Mouse (Mus musculus): ENCODE results near the gene Cirbp. TPM values are rescaled to one million over a fixed set of nuclear protein-coding genes. Genes with fewer than 3 reads are reported as not detected.

The Cirbp gene
- polyA plus RNA-seq, 1 experiment from 2014 or later, result 345 TPM

DNA sequence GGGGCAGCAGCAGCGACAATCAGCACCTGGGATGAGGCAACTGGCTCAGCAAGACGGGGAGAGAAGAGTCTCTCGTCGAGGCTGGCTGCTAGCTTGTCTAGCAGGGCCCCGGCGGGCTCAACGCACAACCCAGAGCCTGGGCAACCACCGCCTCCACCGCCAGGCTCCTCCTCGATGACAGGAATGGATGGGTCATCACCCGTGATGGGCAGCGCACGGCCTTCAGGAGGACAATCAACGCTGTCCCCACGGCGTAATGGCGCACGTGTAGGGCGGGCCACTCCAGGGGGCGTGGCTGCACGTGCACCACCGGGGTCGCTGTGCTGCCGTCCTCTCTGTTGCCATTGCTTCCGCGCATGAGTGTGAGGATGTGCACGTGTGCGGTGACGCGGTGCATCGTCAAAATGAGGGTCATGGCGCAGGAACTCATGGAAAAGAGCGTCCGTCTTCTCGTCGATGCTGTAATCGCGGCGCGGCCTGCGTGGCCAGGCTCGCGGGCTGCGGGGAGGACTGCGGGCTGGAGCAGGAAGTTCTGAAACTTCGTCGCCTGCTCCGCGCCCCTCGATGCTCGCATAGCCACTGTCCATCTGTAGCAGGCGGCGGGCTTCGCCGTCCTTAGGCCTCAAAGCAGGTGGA, 34.4 kb upstream of the Cirbp start:
- WGBS, result 14% methylated on average over 55 of the region's 55 CpGs
- H3K9me3 ChIP-seq (replicated peaks), result no peaks in the 10 kb centered on the region
- H3K4me3 ChIP-seq (replicated peaks), result peak overlapping the region; percentile 1; the same call in 1 of the 2 replicates
- peak overlapping the region; percentile 24 for H3K4me2 ChIP-seq
- peak; percentile 74 for ATAC-seq (ENCODE audit: low FRiP score)
- peak overlapping the region; percentile 11; the same call in 1 of the 2 replicates for H3K9ac ChIP-seq (replicated peaks)
- H3K4me1 ChIP-seq, result peaks cover 25% of the 10 kb centered on the region
- no peaks in the 10 kb centered on the region for H3K27me3 ChIP-seq (replicated peaks)
- peaks cover 94% of the 10 kb centered on the region for H3K36me3 ChIP-seq
- peak overlapping the region; percentile 35; the same call in 1 of the 2 replicates for H3K27ac ChIP-seq (replicated peaks)

DNA sequence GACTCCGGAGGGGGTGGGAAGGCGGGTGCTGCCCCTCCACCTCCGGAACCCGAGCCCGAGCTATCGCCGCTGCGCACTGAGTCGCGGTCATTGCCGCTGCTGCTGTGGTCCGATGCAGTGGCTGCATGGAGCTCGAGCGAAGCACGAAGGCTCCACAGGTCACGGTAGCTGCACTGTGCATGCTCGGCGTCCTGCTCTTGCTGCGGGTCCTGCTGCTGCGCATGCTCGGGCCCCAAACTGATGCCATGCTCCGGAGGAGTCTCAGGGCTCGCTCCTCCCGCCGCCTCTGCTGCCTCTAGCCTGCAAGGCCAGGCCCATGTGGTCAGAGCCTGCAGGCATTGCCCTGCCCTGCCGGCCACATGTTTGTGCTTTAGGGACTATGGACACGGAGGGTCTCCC, 33.8 kb upstream of the Cirbp start:
- Histone ChIP-seq H3K9ac (replicated peaks) (no peak overlapping the region), H3K27ac (replicated peaks) (0 out of 2 replicates have a peak overlapping the region, but pooled peaks have one; percentile 35), H3K9me3 (replicated peaks) (no peaks in the 10 kb centered on the region), H3K36me3 (peaks cover 90% of the 10 kb centered on the region), H3K4me1 (peaks cover 30% of the 10 kb centered on the region), H3K27me3 (replicated peaks) (no peaks in the 10 kb centered on the region), H3K4me2 (peak overlapping the region; percentile 24), H3K4me3 (replicated peaks) (peak overlapping the region; percentile 1; the same call in 1 of the 2 replicates)
- 38% methylated on average over 27 of the region's 27 CpGs for WGBS
- ATAC-seq (ENCODE audit: low FRiP score), result peak; percentile 16; the same call in 1 of the 2 replicates

DNA sequence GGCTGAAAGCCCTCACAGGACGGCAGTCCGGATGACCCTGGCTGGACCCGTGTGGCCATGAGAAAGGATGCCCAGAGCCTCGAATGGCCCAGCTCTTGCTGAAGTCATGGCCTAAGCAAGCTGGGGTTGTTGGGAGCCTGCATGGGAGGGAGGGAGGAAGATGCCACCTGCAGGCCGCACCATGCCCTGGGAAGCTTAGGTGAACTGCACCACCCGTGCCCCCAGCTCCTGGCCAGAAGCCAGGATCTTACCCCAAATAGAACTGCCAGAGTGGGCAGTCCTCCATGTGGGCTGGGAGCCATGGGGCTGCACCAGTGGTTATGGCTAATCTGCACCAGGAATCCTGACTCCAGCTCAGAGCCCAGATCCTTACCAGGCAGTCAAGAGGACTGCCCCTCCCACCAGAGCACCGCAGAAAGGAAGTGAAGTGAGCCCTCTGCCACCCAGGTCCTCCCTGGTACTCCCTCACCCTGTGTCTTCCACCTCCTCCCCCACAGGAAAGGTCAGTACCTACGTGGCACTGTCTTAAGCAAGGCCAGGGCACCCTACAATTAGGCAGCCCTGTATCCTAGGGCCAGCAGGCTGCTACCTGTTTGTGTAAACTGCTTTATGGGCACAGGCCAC, 32.4 kb upstream of the Cirbp start:
- no peak for ATAC-seq (ENCODE audit: low FRiP score)
- peaks cover 78% of the 10 kb centered on the region for H3K36me3 ChIP-seq
- H3K27ac ChIP-seq (replicated peaks), result no peak overlapping the region
- H3K9me3 ChIP-seq (replicated peaks), result no peaks in the 10 kb centered on the region
- 73% methylated on average over 8 of the region's 8 CpGs for WGBS
- no peak overlapping the region for H3K4me2 ChIP-seq
- no peak overlapping the region for H3K4me3 ChIP-seq (replicated peaks)
- no peak overlapping the region for H3K9ac ChIP-seq (replicated peaks)
- peaks cover 44% of the 10 kb centered on the region for H3K4me1 ChIP-seq
- no peaks in the 10 kb centered on the region for H3K27me3 ChIP-seq (replicated peaks)

DNA sequence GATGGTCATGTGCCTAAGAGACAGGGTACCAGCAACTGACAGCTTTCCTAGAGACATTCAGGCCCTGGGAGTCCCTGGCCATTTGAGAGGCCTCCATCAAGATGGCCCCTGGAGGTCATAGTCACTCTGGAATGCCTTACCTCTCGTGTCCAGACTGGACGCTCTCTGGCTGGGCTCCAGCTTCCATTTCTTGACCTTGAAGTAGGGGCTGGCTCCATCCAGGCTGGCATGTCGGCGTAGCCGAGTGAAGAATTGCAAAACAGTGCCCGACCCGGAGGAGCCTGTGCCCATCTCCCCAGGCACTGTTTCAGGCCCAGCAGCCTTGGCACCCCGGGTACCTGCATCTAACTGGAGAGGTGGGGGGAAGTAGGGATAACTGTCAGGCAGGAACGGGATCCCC, 31.4 kb upstream of the Cirbp start:
- Histone ChIP-seq H3K27ac (replicated peaks) (no peak overlapping the region), H3K36me3 (peaks cover 67% of the 10 kb centered on the region), H3K27me3 (replicated peaks) (no peaks in the 10 kb centered on the region), H3K4me3 (replicated peaks) (no peak overlapping the region), H3K4me2 (no peak overlapping the region), H3K9ac (replicated peaks) (no peak overlapping the region), H3K4me1 (peaks cover 47% of the 10 kb centered on the region), H3K9me3 (replicated peaks) (no peaks in the 10 kb centered on the region)
- no peak for ATAC-seq (ENCODE audit: low FRiP score)
- 87% methylated on average over 9 of the region's 9 CpGs for WGBS

- H3K4me3 ChIP-seq (replicated peaks), result no peak overlapping the region
- H3K36me3 ChIP-seq, result peaks cover 59% of the 10 kb centered on the region
- no peak for ATAC-seq (ENCODE audit: low FRiP score)
- no peaks in the 10 kb centered on the region for H3K9me3 ChIP-seq (replicated peaks)
- H3K27ac ChIP-seq (replicated peaks), result no peak overlapping the region
- peaks cover 53% of the 10 kb centered on the region for H3K4me1 ChIP-seq
- no peak overlapping the region for H3K9ac ChIP-seq (replicated peaks)
- WGBS, result 84% methylated on average over 10 of the region's 10 CpGs
- no peaks in the 10 kb centered on the region for H3K27me3 ChIP-seq (replicated peaks)
- no peak overlapping the region for H3K4me2 ChIP-seq
Measured at GRCm38 (mm10) chr10:80135161-80135560, 30.6 kb upstream of the Cirbp start.

DNA sequence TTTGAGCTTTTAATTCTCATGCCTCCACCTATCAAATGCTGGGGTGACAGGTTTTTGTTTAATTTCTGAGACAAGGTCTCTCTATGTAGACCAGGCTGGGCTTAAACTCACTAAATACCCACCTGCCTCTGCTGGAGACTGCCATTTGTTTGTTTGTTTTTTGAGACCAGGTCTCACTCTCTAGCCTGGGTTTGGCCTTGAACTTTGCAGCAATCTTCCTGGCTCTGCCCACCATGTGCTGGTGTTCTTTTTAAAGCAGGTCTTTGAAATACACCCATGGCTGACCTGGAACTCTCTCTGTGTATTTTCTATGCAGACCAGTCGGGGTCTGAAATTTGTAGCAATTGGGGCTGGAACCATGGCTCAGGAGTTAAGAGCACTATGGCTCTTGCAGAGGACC, 30.1 kb upstream of the Cirbp start:
- Histone ChIP-seq H3K4me3 (replicated peaks) (no peak overlapping the region), H3K9ac (replicated peaks) (no peak overlapping the region), H3K27me3 (replicated peaks) (no peaks in the 10 kb centered on the region), H3K9me3 (replicated peaks) (no peaks in the 10 kb centered on the region), H3K36me3 (peaks cover 55% of the 10 kb centered on the region), H3K27ac (replicated peaks) (no peak overlapping the region), H3K4me2 (peak overlapping the region; percentile 89; the same call in 1 of the 2 replicates), H3K4me1 (peaks cover 55% of the 10 kb centered on the region)
- WGBS, result 83% methylated on average over 1 of the region's 1 CpGs
- no peak for ATAC-seq (ENCODE audit: low FRiP score)

GRCm38 (mm10) chr10:80136179-80136951, 29.4 kb upstream of the Cirbp start:
- peak overlapping the region; percentile 79 for H3K4me3 ChIP-seq (replicated peaks)
- peak overlapping the region; percentile 97 for H3K27ac ChIP-seq (replicated peaks)
- WGBS, result 18% methylated on average over 49 of the region's 49 CpGs
- H3K9me3 ChIP-seq (replicated peaks), result no peaks in the 10 kb centered on the region
- peaks cover 58% of the 10 kb centered on the region for H3K4me1 ChIP-seq
- peak overlapping the region; percentile 89 for H3K4me2 ChIP-seq
- no peaks in the 10 kb centered on the region for H3K27me3 ChIP-seq (replicated peaks)
- H3K36me3 ChIP-seq, result peaks cover 47% of the 10 kb centered on the region
- no peak for ATAC-seq (ENCODE audit: low FRiP score)
- peak overlapping the region; percentile 76 for H3K9ac ChIP-seq (replicated peaks)

DNA sequence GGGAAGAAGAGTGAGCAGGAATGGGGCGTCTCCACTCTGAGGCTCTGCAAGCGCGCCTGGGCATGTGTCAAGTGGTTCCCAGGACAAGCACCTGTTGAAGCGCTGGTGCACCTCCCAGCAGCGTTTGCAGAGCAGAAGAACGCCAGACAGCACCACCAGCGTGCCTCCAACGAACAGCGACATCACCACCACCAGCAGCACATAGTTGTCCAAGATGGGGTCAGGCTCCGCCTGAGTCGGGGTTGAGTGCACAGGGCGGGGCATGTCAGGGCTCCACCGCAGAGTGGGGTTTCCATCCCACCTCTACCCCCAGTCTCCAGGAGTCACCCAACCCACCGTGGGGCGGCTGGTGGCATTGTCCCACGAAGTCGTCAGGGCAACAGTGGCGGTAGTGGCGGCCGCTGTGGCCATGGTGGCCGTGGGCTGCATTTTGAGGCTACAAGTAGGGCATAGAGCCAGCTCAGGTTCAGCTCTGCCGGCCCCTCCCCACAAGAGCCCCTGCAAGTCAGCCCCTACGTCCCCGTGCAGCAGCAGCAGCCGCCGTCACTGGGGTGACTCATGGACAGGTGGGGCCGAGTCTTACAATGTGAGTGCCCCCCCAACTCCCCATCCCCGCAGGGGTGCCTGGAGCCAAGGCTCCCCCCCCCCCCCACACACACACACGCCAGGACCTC, 28.7 kb upstream of the Cirbp start:
- H3K36me3 ChIP-seq, result peaks cover 40% of the 10 kb centered on the region
- H3K4me1 ChIP-seq, result peaks cover 56% of the 10 kb centered on the region
- ATAC-seq (ENCODE audit: low FRiP score), result no peak
- peak overlapping the region; percentile 76 for H3K9ac ChIP-seq (replicated peaks)
- H3K27me3 ChIP-seq (replicated peaks), result no peaks in the 10 kb centered on the region
- H3K9me3 ChIP-seq (replicated peaks), result no peaks in the 10 kb centered on the region
- peak overlapping the region; percentile 79 for H3K4me3 ChIP-seq (replicated peaks)
- WGBS, result 1% methylated on average over 29 of the region's 29 CpGs
- H3K27ac ChIP-seq (replicated peaks), result peak overlapping the region; percentile 97
- H3K4me2 ChIP-seq, result peak overlapping the region; percentile 89

DNA sequence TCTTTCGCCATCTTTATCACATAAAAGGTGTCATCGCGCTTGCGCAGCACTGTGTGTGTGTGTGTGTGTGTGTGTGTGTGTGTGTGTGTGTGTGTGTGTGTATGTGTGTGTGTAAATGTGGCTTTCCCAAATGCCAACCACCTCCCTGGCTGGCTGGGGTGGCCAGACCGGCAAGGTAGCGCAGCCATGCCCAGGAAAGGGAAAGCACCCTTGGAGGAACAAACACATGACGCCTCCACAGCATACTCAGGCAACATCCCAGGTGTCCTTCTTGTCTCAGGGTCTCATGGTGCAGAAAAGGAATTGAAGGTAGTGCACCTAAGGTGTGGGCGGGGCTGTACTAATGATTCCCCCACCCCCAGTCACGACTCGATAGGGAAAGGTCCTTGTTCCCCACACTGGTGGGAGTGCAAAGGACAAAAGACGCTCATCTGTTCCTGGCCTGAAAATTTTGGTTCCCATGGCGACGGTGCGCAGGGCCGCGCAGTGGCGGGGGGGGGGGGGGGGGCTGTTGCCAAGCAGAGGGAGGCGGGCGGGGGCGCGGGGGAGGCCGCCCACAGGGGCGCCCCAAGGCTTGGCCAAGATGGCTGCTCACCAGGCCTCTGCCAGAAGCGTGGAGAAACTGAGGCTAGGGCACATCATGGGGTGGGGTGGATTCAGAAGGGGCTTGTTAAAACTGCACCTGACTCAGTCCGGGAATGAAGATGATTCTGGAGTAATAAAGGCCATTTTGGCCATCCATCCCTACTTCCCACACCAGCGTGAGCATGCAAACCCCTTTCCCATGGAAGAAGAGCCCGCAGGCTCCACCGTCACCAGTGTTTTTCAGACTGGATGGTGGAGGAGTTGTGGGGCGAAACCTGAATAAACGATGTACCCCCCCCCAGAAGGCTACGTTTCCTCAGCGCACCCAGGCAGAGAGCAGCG, 27.9 kb upstream of the Cirbp start:
- WGBS, result 4% methylated on average over 29 of the region's 33 CpGs
- H3K4me1 ChIP-seq, result peaks cover 57% of the 10 kb centered on the region
- H3K36me3 ChIP-seq, result peaks cover 33% of the 10 kb centered on the region
- no peak for ATAC-seq (ENCODE audit: low FRiP score)
- peak overlapping the region; percentile 79 for H3K4me3 ChIP-seq (replicated peaks)
- H3K4me2 ChIP-seq, result peak overlapping the region; percentile 89
- peak overlapping the region; percentile 76 for H3K9ac ChIP-seq (replicated peaks)
- no peaks in the 10 kb centered on the region for H3K9me3 ChIP-seq (replicated peaks)
- H3K27me3 ChIP-seq (replicated peaks), result no peaks in the 10 kb centered on the region
- peak overlapping the region; percentile 97 for H3K27ac ChIP-seq (replicated peaks)

- H3K4me1 ChIP-seq, result peaks cover 60% of the 10 kb centered on the region
- WGBS, result under 1% methylated on average over 91 of the region's 94 CpGs
Measured at GRCm38 (mm10) chr10:80138553-80139438, 27.0 kb upstream of the Cirbp start, which contains the start of gene Atp5d. Gene Atp5d, plus strand, starts transcription at chr10:80138632.

More at GRCm38 (mm10) chr10:80138553-80139438, 27.0 kb upstream of the Cirbp start, which contains the start of gene Atp5d:
- peak; percentile 19 for ATAC-seq (ENCODE audit: low FRiP score)
- Histone ChIP-seq H3K27ac (replicated peaks) (peak within 1 kb of the TSS; percentile 97), H3K9ac (replicated peaks) (peak within 1 kb of the TSS; percentile 76), H3K36me3 (peaks cover 24% of the 10 kb centered on the region), H3K27me3 (replicated peaks) (no peaks in the 10 kb centered on the region), H3K4me2 (peak within 1 kb of the TSS; percentile 89), H3K4me3 (replicated peaks) (peak within 1 kb of the TSS; percentile 79), H3K9me3 (replicated peaks) (no peaks in the 10 kb centered on the region)

Data from neural tube, embryonic 15.5 days (tissue).